Mouse (Mus musculus): ENCODE measurements around the gene Kiss1r.

The Kiss1r gene

GRCm38 (mm10) chr10:79970415-79971182, 53.8 kb downstream of the Kiss1r start, which contains the start of gene Grin3b:
TSS of gene Grin3b (plus strand) at chr10:79970715.
- DNase-seq (ENCODE audit: low read depth, low spot score) = no peak

GRCm38 (mm10) chr10:79971183-79971497, 54.4 kb downstream of the Kiss1r start:
- DNase-seq (ENCODE audit: low read depth, low spot score) = no peak
